Mouse (Mus musculus): ENCODE data around the gene Aven.

Gene Aven

DNA sequence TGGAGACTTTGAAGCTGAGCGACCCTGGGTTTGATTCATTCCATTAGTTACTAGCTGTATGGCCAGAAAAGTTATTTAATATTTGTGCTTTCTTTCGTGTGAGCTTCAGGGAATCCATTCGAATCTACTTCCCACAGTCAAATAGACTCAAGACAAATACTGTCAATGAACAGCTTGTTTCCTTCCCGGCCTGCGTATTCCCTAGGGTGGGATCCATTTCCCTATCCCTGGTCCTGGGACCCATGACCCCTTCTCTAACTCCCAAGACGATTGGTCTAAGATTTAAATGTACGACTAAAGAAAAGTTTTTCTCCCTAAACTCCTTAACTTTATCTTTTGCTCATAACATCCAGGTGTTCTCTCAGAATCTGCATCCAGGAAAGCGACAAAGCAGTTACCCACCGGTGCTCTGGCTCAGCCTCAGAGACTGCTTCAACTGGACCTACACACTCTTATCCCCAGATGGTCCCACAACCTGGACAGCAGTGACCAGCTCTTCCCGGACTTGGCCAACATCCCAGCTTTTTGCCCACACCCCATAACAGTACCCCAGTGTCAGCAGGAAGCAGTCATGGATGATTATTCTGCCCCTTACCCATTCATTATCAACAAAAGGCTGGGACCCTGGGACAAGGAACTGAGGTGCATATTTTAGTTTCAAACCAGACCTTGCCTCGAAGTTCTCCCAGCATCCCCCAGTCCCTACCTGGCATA is 2.1 kb upstream of the Aven start:
- no peak for DNase-seq (ENCODE audit: low spot score in 2 of 2)

DNA sequence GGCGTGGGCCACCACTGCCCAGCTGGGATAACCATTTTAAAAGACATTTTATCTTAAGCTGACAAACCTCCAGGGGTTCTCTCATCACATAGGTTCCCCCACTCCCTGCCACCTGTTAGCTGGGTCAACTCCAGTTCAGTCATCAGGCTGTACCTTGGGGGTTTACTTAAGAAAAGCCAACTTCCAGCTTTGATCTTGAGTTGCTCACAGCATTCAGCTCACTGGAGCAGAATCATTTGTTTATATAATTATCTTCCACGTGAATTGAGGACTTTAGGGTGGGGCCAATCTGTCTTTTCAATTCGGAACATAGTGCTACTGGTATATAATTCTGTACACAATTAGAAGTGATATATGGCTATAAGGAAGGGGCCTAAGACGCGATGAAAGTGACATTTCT is 1.1 kb upstream of the Aven start:
- DNase-seq (ENCODE audit: low spot score in 2 of 2) = no peak

DNA sequence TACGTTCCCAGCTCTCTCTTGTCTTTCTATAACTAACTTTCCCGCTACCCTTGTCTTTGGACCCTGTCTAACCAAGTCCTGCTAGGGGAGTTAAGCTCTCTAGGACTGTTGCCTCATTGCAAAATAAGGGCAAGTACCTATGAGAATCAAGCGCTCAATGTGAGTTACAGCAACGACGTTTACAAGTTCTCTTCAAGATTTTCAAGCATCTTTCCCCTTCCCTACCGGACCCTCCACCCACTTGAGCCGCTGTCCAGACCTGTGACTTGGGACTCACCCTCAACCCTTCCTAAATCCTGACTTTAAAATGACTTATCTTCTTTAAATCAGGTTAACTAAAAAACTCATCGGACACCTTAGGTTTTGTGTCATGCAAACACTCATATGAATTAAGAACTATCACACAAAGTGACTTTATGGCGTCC is 321 bp upstream of the Aven start:
- DNase-seq (ENCODE audit: low spot score in 2 of 2) = peak in 1 of 2 experiments; percentile 63

DNA sequence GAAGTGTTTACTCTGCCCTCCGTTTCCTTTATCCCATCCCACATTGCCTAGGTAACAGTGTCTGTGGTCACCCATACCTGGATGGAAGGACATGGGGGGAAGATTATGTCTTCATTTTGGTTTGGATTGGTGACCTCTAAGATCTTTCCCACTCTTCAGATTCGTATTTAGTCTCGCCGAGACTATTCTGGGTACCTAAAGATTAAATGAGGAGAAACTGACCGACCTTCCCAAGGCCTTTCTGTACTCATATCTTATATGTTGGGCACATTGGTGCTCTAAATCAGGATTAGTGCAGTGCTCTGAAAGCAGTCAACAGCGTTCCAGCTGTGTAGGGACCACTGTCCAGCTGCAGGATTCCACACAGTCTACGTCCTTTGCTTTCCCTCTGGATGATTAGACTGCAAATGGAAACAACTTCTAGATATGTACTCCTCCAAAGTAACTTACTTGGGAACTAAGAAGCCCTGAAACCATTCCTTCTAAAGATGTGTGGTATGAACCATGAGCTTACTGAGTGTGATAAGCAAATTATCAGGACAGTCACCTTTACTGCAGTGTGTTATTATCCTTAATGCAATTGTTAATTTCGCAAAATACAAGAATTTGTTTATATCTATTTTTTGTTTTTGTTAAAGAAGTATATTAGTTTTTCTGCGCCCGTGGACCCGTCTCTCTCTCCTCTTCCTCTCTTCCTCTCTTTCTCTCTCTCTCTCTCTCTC is 936 bp downstream of the Aven start:
- no peak for DNase-seq (ENCODE audit: low spot score in 2 of 2)

DNA sequence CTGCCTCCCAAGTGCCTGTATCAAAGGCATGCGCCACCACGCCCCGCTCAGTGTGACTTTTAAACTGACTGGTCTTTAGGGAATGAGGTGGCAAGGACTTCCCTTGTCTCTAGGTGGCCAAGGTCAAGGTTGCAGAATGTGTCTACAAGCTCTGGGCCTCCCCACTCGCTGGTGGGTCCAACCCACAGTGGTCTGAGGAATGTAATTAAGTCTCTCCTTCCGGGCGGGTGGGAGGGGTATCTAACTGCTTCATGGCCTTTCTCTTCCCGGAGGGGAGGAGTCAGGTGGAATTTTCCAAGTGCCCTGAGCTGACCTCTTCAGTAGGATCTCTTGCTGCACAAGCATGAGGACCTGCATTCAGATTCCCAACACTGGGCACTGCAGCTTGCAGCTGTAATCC is 5.1 kb downstream of the Aven start:
- DNase-seq (ENCODE audit: low spot score in 2 of 2) = no peak

DNA sequence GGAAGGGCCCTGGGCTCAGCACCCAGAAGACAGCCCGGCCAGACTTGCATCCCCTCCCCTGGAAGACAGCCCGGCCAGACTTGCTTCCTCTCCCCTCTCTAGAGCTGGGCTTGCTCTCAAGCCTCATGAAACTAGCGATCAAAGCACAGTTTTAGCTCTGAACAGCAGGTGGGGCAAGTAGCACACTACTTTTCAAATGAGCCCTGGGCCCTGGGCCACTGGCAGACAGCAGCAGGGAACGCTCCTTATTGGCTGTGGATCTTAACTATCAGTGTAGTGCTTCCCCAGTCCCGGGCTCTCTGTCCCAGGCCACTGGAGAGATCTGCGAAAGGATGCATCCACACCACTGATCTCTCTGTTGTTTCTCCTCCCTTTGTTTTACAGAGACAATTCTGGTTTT is 8.4 kb downstream of the Aven start:
- peak; percentile 66 to 76 for DNase-seq (ENCODE audit: low spot score in 2 of 2)

DNA sequence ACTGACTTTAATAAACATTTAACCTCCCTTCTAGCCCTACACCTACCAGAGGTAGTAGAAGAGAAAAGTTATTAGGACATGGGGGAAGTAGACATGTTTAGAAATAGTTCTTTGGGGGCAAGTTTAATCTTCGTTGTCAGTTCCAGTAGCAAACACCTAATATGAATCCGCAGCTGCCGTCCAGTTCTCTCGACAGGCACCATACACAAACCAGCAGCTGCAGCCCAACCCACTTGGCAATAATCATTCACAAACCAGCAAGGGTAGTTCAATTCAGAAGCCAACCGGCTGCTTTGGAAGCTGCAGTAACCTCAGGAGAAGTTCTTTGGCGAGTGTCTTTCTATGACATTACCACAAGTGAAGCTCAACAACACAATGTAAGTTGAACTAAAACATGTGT is 11.2 kb downstream of the Aven start:
- no peak for DNase-seq (ENCODE audit: low spot score in 2 of 2)

DNA sequence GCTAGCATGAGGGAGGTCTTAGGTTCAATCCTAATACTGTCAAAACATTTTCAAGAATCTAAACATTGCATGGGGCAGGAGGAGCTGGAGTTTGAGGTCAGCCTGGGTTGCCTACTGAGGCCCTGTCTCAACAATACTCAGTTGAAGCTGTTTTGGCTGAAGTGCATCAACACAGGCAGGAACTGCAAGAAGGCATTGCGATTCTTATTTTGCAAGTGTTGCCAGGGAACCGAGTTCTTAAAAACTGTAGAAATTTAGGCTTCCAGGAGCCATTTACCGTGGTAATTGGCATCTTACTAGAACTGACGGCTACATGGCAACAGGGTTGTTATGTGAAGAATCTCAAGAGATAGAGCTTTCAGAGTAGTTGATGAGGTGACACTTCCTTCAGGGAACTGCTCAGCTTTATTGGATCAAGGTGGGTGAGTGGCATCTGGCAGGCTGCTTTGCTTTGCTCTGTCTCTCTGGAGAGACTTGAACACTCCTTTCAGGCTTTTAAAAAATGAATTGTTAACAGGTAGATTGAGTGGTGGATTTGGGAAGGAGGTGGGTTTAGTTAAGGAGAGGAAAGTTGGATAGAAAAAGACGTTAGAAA is 14.2 kb downstream of the Aven start:
- DNase-seq (ENCODE audit: low spot score in 2 of 2) = no peak

DNA sequence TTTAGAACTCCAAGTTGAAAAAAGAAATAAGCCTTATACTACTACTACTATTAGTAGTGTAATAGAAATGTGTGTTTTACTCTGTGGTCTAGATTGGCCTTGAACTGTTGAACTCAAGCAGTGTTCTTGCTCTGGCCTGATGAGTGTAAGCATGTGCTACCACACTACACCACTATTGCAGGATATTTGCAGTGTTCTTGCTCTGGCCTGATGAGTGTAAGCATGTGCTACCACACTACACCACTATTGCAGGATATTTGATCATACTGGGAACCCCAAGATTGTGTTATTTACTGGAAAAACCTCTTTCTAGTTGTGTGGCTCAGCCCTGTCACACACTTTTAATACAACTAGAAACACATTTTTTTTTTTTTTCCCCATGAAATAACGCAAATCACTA is 14.7 kb downstream of the Aven start:
- DNase-seq (ENCODE audit: low spot score in 2 of 2) = no peak

DNA sequence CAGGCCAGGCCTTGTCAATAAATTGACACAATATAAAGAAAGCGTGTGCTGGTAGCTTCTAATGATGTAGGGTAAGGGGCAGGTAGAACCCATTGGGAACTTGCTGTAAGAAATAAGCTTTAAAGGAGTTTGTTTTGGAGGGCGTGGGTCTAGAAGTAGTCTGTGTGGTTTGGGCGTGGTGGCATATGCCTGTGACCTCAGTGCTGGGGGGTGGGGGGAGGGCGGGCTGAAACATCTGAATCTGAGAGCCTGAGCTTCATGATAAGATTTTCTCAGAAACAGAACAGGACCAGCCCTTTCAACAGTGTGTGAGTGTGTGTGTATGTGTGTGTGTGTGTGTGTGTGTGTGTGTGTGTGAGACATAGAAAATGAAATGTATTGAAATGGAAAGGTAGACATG is 17.4 kb downstream of the Aven start:
- peak in 1 of 2 experiments; percentile 19 for DNase-seq (ENCODE audit: low spot score in 2 of 2)

DNA sequence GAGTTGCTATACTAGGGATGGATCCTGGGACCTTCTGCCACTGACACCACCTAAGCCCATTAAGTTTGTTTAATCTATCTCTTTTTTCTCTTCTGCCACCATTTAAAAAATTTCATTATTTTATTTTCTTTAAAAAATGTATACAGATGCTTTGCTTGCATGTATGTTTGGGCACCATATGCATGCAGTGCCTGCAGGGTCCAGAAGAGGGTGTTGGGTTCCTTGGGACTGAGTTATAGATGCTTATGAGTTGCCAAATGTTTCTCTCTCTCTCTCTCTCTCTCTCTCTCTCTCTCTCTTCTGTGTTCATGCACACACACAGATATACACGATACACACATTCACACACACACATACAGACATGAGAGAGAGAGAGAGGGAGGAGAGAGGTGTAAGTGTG is 20.3 kb downstream of the Aven start:
- no peak for DNase-seq (ENCODE audit: low spot score in 2 of 2)

DNA sequence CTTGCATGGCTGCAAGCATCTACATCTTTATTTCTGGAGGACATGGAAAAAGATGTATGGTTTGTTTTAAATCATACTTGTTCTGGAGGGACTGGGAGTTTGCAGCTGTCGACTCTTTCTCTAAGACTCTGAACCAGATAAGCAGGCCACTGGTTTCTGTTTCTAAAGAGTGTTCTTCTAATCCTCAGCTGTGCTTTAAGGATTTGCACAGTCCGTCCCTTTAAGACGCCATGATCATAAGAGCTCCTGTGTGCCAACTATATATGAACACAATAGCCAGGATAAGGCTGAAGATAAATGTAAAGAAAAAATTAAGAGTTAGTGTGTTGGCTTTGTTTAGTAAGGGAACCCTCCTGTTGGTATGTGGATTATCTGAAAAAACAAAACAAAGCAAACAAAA is 24.0 kb downstream of the Aven start:
- DNase-seq (ENCODE audit: low spot score in 2 of 2) = no peak

DNA sequence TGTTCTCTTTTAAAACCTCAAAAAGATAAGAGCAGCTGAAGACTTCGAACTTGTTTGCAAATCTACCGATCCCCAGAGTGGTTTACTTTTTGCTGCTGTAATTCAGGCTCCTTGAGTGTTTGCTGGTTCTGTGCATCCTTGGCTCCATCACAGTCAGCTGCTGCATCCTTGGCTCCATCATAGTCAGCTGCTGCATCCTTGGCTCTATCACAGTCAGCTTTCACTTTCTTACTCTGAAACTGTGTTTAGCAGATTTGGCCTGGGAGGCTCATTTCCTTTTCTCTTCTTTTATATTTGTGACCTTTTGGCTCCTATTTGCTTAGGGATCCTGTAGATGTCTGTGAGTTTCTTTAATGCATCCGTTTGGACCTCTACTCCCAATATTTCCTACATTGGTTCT is 24.5 kb downstream of the Aven start:
- no peak for DNase-seq (ENCODE audit: low spot score in 2 of 2)

DNA sequence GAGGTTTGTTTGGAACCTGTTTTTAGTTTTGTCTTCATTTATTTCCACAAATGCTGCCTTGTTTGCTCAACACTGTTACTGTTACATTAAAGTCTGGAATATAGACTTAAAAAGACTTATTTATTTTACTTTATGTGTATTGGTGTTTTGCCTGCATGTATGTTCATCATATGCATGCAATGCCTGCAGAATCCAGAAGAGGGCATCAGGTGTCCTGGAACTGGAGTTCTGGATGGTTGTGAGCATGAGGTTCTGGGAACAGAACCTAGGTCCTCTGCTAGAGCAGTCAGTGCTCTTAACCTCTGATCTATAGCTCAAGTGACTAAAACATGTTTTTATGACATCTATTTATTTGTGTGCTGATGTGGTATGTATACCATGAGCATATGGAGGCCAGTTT is 25.8 kb downstream of the Aven start:
- DNase-seq (ENCODE audit: low spot score in 2 of 2) = no peak

DNA sequence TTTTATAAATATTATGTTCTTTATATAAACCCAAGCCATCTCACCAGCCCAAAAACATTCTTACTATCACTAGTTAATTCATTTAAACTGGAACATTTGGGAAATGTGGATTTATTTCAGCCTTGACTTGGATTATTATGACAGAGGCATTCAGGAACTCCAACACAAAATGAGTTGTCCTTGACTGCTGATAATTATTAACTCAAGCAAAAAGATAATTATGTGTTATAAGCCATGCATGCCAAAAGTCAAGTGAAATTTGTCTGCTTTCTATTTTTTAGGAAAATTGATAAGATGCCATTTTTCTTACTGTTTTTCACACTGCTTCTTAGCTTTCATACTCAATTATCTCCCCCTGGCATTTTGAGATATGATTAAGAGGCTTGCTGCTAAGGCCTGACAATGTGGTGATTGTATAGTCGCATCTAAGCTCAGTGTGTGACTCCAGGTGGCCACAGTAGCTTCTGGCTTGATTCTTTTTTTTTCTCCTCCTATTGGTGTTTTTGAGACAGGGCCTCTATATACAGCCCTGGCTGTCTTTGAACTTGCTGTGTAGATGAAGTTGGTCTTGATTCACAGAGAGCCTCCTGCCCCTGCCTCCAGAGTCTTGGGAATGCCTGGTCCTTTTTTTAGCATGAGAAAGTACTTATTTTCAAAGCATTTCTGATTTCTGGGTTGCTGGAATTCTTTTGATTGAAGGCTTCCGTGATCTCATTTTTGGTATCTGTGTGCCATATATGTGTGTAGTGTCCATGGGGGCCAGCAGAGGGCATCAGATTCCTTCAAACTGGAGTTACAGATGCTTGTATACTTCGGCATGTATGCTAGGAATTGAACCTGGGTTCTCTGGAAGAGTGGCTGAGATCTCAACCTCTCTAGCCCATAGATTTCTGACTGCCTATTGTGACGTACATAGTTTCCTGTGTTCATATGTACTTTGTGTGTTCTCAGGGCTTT is 28.0 kb downstream of the Aven start:
- no peak for DNase-seq (ENCODE audit: low spot score in 2 of 2)

DNA sequence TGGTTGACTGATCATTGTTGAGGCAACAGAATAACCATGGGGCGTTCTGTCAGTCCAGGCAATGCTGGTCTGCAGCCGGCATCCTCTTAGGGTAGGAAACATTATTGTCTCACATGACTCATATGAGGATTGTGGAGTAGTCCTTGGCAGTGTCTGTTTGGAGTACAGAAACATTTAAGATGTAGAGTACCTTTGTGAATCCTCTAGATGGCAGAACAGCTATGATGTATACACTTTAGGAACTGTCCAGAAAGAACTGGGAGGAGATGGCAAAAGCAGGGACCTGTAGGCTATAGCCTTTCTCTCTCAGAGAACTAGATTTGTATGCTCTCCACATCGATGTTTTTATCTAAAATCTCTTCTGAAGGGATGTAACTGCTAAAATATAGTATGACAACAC is 34.2 kb downstream of the Aven start:
- no peak for DNase-seq (ENCODE audit: low spot score in 2 of 2)

DNA sequence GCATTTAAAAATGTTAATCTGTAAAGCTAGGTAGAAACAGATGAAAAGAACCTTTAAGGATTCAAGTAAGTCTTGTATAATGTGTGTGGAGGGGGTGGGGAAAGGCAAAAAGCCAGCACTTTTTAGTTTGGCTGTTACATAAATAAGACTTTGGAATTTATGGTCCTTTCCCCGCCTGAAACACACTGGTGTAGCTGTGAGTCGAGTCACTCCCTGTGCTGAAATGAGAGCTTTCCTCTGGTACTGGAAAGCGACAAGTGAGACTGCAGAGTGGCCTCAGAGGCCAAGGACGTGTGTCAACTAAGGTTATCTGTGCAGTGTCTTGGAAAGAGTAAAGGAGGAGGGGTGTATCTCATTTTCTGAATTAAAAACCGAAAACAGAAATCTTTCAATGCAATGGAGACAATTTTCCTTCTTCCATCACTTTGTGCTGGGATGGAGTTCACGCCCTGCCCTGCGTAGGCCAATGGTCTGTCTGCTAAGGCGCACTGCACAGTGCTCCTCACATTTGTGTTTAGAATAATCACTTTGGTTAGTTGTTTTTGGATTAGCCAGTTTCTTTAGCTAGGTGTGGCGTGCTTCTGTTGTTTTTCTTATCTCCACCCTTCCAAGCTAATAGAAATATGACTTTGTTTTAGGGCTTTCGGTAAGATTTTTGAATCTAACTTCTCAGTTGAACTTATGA is 40.2 kb downstream of the Aven start:
- no peak for DNase-seq (ENCODE audit: low spot score in 2 of 2)

DNA sequence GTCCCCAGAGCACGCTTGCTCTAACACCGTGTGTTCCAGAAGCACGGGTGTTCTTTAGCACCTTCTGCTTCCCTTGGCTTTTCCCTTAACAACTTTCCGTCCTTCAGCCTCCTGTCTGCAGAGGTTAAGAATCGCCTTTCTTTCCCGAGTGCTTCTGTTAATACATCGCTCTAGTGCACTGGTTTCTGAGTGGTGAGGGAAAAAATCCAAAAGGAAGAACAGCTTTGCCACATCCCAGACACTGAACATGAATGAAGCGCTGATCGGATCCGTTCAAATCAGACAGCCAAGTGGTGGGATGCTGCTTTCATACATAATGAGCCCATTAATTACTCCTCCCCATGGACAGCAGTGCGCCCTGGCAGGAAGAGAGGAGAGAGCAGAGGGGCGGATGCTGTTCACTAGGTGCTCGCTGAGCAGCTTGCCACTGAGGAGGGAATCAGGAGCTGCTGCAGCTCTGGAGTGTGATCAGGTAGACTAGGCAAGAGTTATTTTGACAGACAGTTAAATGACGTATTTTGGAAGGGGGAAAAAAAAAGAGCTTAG is 42.0 kb downstream of the Aven start:
- DNase-seq (ENCODE audit: low spot score in 2 of 2) = no peak

DNA sequence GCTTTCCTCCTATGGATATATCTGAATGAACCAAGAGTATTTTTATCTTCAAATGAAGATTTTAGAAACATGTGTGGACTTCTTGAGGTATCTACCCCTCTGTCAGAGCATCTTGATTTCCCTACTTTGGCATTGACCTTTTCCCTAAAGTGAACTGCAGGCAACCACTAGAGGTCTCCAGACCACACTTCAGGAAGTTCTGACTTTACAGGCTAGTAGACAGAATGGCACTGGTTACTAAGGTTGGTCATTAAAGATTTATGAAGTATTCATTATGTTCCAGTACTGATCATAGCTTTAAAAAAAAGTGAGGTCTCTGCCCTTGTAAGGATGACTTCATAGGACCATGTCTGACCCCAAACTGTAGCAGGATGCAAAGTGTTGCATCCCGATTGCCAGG is 46.0 kb downstream of the Aven start:
- no peak for DNase-seq (ENCODE audit: low spot score in 2 of 2)

DNA sequence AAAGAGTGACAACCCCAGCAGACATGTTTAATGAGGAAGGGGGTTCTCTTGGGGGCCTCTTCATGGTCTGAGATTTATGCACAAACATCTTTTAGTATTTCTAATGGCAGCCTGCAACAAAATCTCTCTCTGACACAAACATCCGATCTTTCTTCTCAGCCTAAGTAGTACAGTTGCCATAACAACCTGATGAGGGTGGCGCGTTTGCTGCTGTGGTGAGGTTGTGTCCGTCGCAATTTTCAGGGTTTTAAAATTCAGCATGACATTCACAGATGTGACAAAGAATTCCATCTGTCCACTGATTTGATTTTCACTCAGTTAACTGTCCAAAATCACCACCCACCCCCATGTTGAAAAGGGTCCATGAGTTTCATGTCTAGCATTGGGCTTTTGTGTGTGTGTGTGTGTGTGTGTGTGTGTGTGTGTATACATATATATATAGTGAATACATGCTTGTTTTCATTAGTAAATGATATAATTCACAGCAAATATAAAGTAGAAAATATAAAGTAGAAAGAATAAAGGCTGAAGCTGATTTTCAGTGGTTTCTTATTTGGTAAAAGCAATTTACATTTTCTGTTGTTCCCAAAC is 49.0 kb downstream of the Aven start:
- no peak for DNase-seq (ENCODE audit: low spot score in 2 of 2)

DNA sequence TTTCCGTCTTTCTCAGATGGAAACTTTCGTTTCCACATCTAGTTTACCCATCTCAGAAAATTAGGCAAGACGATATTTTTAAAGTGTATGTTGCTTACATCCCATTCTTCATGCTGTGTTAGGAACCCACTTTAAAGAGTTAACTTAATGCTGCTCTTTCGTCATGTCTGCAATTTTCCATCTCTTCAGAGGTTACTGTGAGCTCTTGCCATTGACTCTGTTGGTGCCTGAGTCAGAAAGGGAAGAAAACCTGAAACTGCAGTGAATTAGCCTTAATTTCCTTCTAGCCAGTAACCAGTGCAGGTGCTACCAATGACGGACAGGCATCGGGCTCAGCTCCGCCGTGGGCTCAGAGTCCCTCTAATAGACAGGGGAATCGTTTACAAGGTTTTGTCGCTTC is 63.8 kb downstream of the Aven start:
- no peak for DNase-seq (ENCODE audit: low spot score in 2 of 2)
